Mouse (Mus musculus): ENCODE data around the gene Pidd1.

Gene Pidd1

DNA sequence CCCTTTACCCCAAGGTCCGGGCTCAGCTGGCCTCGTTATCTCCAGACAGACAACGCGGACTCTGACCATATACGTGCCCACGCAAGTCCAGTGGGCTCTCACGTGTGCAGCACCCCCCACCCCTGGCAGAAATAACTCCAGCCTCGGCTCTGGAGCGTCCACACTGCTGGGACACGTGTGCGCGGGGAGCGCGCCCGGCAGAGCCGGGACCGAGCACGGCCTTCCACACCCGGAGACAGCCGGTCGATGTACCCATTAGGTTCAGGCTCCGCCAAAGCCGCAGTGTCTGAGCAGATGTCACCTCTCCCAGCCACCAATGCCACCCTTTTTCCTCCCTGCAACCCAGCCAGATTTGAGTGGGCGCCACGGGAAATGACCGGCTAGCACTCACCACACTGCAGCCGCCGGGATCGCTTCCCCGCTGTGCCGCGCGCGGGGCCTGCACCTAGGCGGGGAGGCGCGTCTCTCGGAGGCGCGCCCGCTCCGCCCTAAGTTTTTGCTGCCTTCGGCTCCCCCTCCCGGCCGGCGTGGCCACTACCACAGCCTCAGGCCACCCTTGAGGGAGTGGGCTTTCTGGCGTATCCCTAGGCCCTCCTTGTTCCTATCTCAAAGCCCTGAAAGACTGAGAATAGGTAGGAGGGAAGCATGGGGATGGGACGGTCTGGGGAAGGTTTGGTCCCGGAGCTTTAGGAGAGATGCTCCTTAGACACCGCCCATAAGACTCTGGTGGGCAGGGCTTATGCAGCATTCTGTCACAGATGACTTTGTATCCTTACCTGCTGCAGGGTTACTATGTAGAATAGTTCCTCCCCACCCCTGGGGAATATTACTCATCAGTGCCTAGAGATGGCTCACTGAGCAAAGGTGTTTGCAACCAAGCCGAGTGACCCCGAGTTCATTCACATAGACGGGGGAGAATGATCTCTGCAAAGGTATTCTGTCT lies 6.4 kb downstream of the Pidd1 start, which contains the start of gene Slc25a22:
Gene Slc25a22 (minus strand): TSS at position 715 of the 943 bp plus-strand sequence.
- in situ Hi-C loops (cut with MboI; ENCODE audit: low sequenced_read_pairs), result no loop called here

GRCm38 (mm10) chr7:141436523-141436892 lies 7.3 kb downstream of the Pidd1 start:
- in situ Hi-C loops (cut with MboI; ENCODE audit: low sequenced_read_pairs), result no loop called here

DNA sequence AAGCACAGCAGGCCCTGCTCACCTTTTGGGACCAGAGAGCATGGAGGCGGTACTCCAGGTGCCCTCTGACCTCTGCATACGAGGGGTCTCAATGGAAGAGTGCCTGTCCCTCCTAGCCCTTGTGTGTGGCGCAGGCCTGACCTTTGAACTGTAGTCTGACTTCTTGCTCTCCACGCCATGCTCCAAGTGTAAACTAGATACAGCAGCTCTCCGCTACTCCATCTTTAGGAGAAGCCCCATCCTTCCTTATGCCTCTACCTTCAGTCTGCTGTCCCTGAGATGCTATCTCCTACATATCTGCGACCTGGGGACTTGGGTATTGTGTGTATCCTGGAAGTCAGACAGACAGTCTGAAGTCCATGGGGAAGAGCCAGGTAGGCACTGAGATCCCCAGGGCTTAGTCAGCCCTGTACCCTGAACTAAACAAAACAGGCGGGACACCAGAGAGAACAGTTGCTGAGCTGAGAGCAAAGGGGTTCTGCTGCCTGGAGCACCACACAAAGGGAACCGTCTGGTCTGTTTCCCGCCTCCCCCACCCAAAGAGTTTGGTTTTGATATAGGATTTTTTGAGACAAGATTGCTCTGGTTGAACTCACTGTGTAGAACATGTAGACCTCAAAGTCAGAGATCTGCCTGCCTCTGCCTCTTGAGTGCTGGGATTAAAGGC lies 7.8 kb downstream of the Pidd1 start:
- in situ Hi-C loops (cut with MboI; ENCODE audit: low sequenced_read_pairs), result no loop called here

- in situ Hi-C loops (cut with MboI; ENCODE audit: low sequenced_read_pairs), result no loop called here
These were observed 8.5 kb downstream of the Pidd1 start for GRCm38 (mm10) chr7:141435129-141435855.

DNA sequence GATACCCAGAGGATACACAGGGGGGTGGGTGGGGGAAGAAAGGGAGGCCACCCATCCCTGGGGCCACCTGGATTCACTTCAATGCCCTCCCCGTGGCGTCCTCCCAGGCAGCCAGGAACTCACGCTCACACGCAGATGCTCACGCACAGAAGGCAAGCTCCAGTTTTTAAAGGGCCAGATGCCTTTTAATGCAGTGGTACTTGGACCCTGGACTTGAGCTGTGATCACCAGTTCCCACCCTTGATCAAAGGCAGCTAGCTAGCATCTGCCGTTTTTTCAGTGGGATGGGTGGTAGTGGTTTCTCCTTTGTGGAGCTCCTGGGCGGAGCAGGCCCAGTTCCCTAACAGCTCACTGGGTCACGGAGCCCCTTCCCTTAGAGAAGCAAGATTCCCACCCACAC lies 9.4 kb downstream of the Pidd1 start:
- in situ Hi-C loops (cut with MboI; ENCODE audit: low sequenced_read_pairs), result no loop called here

GRCm38 (mm10) chr7:141433517-141434400 lies 10.1 kb downstream of the Pidd1 start:
- in situ Hi-C loops (cut with MboI; ENCODE audit: low sequenced_read_pairs), result no loop called here

DNA sequence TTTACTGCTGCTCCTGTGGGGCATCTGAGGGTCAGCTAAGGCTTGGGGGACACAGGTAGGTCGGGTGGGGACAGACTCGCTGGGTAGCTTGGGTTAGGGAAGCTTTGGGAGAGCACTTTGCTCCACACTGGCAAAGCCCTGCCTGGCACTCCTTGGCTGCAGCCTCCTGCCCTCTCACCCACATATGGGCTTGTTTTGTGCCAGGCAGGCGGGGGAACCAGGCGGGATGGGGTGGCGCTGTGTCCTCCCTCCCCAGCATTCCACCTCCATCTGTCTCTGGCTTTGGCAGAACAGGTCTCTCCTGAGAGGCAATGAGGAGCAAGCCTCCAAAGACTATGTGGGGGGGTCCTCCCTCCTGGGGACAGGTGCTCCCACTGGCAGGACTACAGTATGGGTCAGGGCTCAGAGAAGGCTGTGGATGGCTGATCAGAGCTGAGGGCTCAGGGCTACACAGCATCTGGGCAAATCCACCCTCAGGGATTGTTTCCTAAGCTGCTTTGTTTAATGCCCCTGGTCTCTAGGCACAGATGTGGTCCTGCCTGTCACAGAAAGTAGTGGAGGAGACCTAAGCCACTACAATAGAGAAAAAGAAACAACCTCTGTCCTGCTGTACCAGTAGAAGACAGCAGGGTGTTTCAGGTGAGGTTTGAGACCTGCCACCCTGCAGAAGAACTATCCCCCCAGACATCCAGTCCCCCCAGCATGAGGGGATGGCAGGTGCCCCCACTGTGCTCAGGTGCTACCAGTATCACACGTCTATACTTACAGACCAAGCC lies 10.9 kb downstream of the Pidd1 start:
- in situ Hi-C loops (cut with MboI; ENCODE audit: low sequenced_read_pairs), result no loop called here

DNA sequence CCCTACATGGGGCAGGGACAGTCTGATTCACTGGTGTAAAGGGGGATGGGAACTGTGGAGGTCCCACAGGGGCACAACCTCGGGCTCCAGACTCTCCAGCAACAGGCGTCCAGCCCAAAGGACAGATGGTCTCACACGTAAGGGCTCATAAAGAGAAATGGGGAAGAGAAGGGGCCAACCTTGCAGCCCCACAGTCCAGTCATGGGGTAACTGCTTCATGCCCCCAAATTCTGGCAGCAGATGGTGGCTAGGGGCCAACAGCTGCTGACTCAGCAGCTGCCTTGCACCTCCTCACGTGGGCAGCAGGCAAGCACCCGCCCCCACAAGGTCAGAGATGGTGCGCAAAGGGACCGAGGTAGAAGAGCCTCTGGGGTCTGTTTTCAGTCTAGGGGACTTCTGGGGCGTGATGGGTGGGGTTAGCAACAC lies 11.6 kb downstream of the Pidd1 start:
- in situ Hi-C loops (cut with MboI; ENCODE audit: low sequenced_read_pairs), result no loop called here

- in situ Hi-C loops (cut with MboI; ENCODE audit: low sequenced_read_pairs), result no loop called here
These were observed 12.2 kb downstream of the Pidd1 start for GRCm38 (mm10) chr7:141431434-141432185.

- in situ Hi-C loops (cut with MboI; ENCODE audit: low sequenced_read_pairs), result no loop called here
These were observed 13.1 kb downstream of the Pidd1 start for GRCm38 (mm10) chr7:141430585-141431240.

- in situ Hi-C loops (cut with MboI; ENCODE audit: low sequenced_read_pairs), result no loop called here
These were observed 13.8 kb downstream of the Pidd1 start for GRCm38 (mm10) chr7:141429840-141430584.

DNA sequence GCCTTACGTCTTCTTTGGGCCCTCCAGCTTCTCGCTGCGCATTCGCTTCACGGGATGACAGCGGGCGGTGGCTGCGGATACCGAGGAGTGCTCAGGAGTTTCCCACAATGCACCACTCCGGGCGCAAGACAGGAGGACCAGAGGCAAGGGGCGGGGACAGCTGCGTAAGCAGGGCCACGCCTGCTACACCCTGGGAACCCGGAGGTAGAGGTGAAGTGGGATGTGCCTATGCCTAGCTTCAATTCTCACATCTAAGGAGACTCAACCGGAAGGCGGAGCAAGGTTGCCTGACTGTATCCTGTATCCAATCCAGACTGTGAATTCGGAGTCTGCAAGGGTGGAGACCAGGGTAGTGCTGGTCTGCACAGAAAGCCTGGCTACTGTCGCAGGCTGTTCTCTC lies 14.5 kb downstream of the Pidd1 start, which contains the start of gene Cend1:
Gene Cend1 (minus strand): TSS at position 182 of the 400 bp plus-strand sequence.
- in situ Hi-C loops (cut with MboI; ENCODE audit: low sequenced_read_pairs), result no loop called here

DNA sequence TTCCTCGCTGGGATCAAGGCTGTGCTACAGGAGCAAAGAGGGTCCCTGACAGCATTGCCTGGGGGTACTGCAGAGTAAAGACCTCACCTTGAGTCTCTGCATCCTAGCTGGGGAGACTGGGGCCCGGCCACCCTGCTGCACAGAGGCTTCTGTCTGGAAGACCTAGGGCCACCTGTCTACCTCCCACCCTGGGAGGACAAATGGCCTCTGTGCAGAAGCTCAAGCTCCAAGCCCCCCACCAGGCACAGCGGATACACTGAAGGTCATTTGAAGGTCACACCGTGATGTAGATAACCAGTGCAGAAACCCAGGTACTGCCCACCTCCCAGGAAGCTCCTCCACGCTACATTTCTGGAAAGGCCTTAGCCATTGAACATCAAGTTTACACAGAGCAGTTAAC lies 15.1 kb downstream of the Pidd1 start:
- in situ Hi-C loops (cut with MboI; ENCODE audit: low sequenced_read_pairs), result no loop called here

GRCm38 (mm10) chr7:141426948-141427730 lies 16.7 kb downstream of the Pidd1 start:
- in situ Hi-C loops (cut with MboI; ENCODE audit: low sequenced_read_pairs), result no loop called here

GRCm38 (mm10) chr7:141423811-141424210 lies 20.0 kb downstream of the Pidd1 start:
- in situ Hi-C loops (cut with MboI; ENCODE audit: low sequenced_read_pairs), result no loop called here

DNA sequence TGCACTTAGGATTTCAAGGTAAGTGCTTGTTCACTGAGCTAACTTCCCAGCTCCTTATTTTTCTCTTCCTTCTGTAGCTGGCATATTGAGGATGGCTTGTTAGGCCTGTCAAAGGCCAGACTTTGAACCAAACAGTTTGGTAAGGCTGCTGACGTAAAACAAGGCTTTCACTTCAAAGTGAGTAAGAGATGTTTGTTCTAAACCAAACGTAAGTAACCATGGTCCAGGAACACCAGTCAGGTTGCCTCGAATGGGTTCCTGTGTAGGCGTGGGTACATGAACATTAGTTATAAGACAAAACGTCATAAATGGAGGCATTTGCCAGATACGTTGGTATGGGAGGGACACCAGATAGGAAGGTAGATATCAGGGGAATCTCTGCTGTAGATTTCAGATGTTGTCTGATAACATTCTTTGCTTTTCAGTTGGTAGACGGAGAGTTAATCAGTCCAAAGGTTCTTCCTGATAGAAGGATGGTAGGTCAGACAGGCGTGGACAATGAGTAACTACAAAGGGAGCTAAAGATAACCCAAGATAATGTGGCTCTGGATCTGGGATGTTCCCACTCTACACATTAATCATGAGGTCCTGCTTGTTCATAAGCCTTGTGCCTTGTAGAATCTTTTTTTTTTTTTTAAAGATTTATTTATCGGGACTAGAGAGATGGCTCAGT lies 23.7 kb downstream of the Pidd1 start:
- in situ Hi-C loops (cut with MboI; ENCODE audit: low sequenced_read_pairs), result no loop called here
